Mouse (Mus musculus) midbrain, embryonic 13.5 days (tissue): ENCODE measurements around the gene Lamtor3. TPM values are rescaled to one million over a fixed set of nuclear protein-coding genes. Genes with fewer than 3 reads are reported as not detected.

Source experiments
- polyA plus RNA-seq: library from polyadenylated mRNA; unstranded; fragments of >200 nt; fragmentation: Nextera tagmentation; extraction: Ambion mirVana; gene quantifications from 2 replicates; pipeline ENCODE4 v1.2.1, GENCODE M21; 2015

Lamtor3 gene
- polyA plus RNA-seq, 1 experiment from 2014 or later, result 122 TPM

Other genes starting within 250 kb of the Lamtor3 start
- gene Gm21962, start 247.0 kb upstream of the Lamtor3 start, polyA plus RNA-seq, result not detected in 2 replicates
- 1,499 and 1,592 TPM in 2 replicates for gene H2afz, start 54.0 kb upstream of the Lamtor3 start, polyA plus RNA-seq
- 9.4 and 12.1 TPM in 2 replicates for gene Dnajb14, start 50.8 kb upstream of the Lamtor3 start, polyA plus RNA-seq
- 0.67 and 1.2 TPM in 2 replicates for gene Dapp1, start 63.0 kb downstream of the Lamtor3 start, polyA plus RNA-seq
- gene 1110002E22Rik, start 146.5 kb downstream of the Lamtor3 start, polyA plus RNA-seq, result 0.03 and 0.05 TPM in 2 replicates
- gene Gm5105, start 148.9 kb downstream of the Lamtor3 start, polyA plus RNA-seq, result not detected in 2 replicates
- gene Trmt10a, start 224.9 kb downstream of the Lamtor3 start, polyA plus RNA-seq, result 8.9 and 9.3 TPM in 2 replicates
- gene Mttp, start 226.5 kb downstream of the Lamtor3 start, polyA plus RNA-seq, result 10.3 and 11.9 TPM in 2 replicates